Mouse (Mus musculus): ENCODE measurements around the gene Tmem94. TPM values are rescaled to one million over a fixed set of nuclear protein-coding genes. Genes with fewer than 3 reads are reported as not detected.
A peak's percentile ranks its signal among the peaks of the same experiment; 100 is the strongest.

Tmem94 gene
- polyA plus RNA-seq, 1 experiment from 2014 or later, result 22.9 TPM

DNA sequence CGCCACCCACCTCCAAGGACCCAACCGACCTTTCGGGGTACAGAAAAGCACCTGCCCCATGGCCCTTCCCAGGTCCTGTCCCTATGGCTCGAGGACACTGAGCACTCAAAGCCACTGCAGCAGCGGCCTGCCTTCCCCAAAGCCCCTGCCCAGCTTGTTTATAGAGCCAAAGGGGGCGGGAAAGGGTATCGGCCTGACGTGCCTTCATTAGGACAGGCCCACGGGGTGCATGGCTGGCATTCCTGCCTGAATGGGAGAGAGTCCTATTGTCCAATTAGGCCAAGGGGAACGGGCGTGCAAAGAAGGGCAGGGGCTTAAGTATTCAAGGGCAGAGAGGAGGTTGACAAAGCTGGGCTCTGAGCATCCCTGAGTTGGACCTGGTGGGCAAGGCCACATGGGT is 42.7 kb downstream of the Tmem94 start:
- 80% methylated on average over 11 of the region's 11 CpGs for WGBS (ENCODE audit: insufficient replicate concordance)
- Histone ChIP-seq H3K27ac (ENCODE audit: low read depth, low read length) (peak overlapping the region; percentile 82; the same call in 1 of the 2 replicates), H3K9ac (ENCODE audit: low read depth, low read length) (no peak overlapping the region), H3K4me1 (ENCODE audit: control insufficient read depth, insufficient read depth, low read length) (peaks cover 52% of the 10 kb centered on the region), H3K9me3 (replicated peaks; ENCODE audit: control insufficient read depth, low read length) (no peaks in the 10 kb centered on the region), H3K36me3 (ENCODE audit: control insufficient read depth, insufficient read depth, low read length) (peaks cover 25% of the 10 kb centered on the region), H3K4me3 (ENCODE audit: low read depth, low read length) (no peak overlapping the region), H3K4me2 (no peak overlapping the region), H3K27me3 (ENCODE audit: control insufficient read depth, insufficient read depth, low read length) (no peaks in the 10 kb centered on the region)
- no peak for ATAC-seq (replicated peaks; ENCODE audit: insufficient number of reproducible peaks, low FRiP score, low TSS enrichment)

DNA sequence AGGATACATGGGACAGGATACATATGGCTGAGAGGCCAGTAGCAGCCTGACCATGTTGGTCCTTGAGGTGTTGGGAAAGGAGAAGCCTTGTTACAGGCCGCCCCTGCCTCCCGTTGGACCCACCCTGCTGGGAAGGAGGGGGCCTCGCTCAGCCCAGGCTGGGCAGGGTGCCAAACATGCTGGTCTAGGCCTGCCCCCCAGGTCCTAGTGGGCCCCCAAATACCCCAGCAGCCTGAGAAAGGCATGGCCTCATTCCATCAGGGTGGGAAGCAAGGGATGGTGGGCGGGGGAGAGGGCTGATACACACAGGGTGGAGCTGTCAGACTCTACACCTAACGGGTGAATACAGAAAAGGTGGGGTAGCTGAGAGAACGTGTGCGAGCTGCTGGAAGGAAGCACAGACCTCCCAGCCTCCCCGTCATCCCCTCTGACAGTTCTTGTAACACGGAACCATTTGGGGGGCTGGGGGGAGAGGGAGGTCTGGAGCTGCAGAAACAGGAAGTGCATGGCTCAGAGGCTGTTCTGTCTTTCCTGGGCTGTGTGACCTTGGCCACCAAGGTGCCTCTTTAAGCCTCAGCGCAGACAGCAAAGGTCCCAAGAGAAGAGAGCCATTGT is 43.6 kb downstream of the Tmem94 start:
- Histone ChIP-seq H3K27me3 (ENCODE audit: control insufficient read depth, insufficient read depth, low read length) (no peaks in the 10 kb centered on the region), H3K4me3 (ENCODE audit: low read depth, low read length) (peak overlapping the region; percentile 22; the same call in 1 of the 2 replicates), H3K27ac (ENCODE audit: low read depth, low read length) (peak overlapping the region; percentile 82), H3K4me1 (ENCODE audit: control insufficient read depth, insufficient read depth, low read length) (peaks cover 52% of the 10 kb centered on the region), H3K36me3 (ENCODE audit: control insufficient read depth, insufficient read depth, low read length) (peaks cover 16% of the 10 kb centered on the region), H3K4me2 (peak overlapping the region; percentile 91), H3K9ac (ENCODE audit: low read depth, low read length) (peak overlapping the region; percentile 58), H3K9me3 (replicated peaks; ENCODE audit: control insufficient read depth, low read length) (no peaks in the 10 kb centered on the region)
- ATAC-seq (replicated peaks; ENCODE audit: insufficient number of reproducible peaks, low FRiP score, low TSS enrichment), result peak; percentile 8; the same call in 1 of the 2 replicates
- 41% methylated on average over 10 of the region's 10 CpGs for WGBS (ENCODE audit: insufficient replicate concordance)

DNA sequence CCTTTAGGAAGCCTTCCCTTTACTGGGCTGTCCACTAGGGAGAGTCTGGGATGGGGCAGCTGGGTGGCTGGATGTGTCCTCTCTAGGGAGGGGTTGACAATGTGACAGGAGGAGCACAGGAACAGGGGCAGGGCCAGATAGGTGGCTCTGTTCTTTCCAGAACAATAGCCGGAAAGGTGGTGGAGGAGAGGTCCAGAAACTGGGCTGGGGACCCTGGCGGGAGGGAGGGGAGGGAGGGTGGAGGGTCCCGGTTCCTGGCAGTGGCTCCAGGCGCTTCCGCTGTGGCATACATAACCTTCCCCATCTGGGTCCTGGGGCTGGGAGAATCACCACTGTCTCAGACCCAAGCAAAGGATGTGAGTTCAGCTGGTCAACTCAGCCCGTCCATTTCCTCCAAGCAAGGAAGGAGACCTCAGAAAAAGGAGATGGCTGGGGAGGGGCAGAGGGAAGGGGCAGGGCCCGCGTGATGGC is 44.1 kb downstream of the Tmem94 start:
- H3K27me3 ChIP-seq (ENCODE audit: control insufficient read depth, insufficient read depth, low read length), result no peaks in the 10 kb centered on the region
- ATAC-seq (replicated peaks; ENCODE audit: insufficient number of reproducible peaks, low FRiP score, low TSS enrichment), result no peak
- H3K4me2 ChIP-seq, result peak overlapping the region; percentile 91
- peak overlapping the region; percentile 82 for H3K27ac ChIP-seq (ENCODE audit: low read depth, low read length)
- peaks cover 55% of the 10 kb centered on the region for H3K4me1 ChIP-seq (ENCODE audit: control insufficient read depth, insufficient read depth, low read length)
- peak overlapping the region; percentile 22 for H3K4me3 ChIP-seq (ENCODE audit: low read depth, low read length)
- no peaks in the 10 kb centered on the region for H3K9me3 ChIP-seq (replicated peaks; ENCODE audit: control insufficient read depth, low read length)
- H3K36me3 ChIP-seq (ENCODE audit: control insufficient read depth, insufficient read depth, low read length), result peaks cover 15% of the 10 kb centered on the region
- WGBS (ENCODE audit: insufficient replicate concordance), result 60% methylated on average over 8 of the region's 8 CpGs
- peak overlapping the region; percentile 58; the same call in 1 of the 2 replicates for H3K9ac ChIP-seq (ENCODE audit: low read depth, low read length)

- peaks cover 8% of the 10 kb centered on the region for H3K36me3 ChIP-seq (ENCODE audit: control insufficient read depth, insufficient read depth, low read length)
- 60% methylated on average over 14 of the region's 14 CpGs for WGBS (ENCODE audit: insufficient replicate concordance)
- H3K9me3 ChIP-seq (replicated peaks; ENCODE audit: control insufficient read depth, low read length), result no peaks in the 10 kb centered on the region
Observed at GRCm38 (mm10) chr11:115810377-115810776, 45.1 kb downstream of the Tmem94 start.

GRCm38 (mm10) chr11:115811381-115812093 is 46.3 kb downstream of the Tmem94 start:
- no peak for ATAC-seq (replicated peaks; ENCODE audit: insufficient number of reproducible peaks, low FRiP score, low TSS enrichment)

More at GRCm38 (mm10) chr11:115810377-115810776, 45.1 kb downstream of the Tmem94 start:
- Histone ChIP-seq H3K27me3 (ENCODE audit: control insufficient read depth, insufficient read depth, low read length) (no peaks in the 10 kb centered on the region), H3K27ac (ENCODE audit: low read depth, low read length) (peak overlapping the region; percentile 82), H3K4me2 (peak overlapping the region; percentile 91), H3K4me3 (ENCODE audit: low read depth, low read length) (peak overlapping the region; percentile 89), H3K4me1 (ENCODE audit: control insufficient read depth, insufficient read depth, low read length) (peaks cover 56% of the 10 kb centered on the region), H3K9ac (ENCODE audit: low read depth, low read length) (peak overlapping the region; percentile 47)
- ATAC-seq (replicated peaks; ENCODE audit: insufficient number of reproducible peaks, low FRiP score, low TSS enrichment), result no peak

GRCm38 (mm10) chr11:115812095-115812494 is 46.9 kb downstream of the Tmem94 start:
- peak overlapping the region; percentile 81 for H3K9ac ChIP-seq (ENCODE audit: low read depth, low read length)
- no peak for ATAC-seq (replicated peaks; ENCODE audit: insufficient number of reproducible peaks, low FRiP score, low TSS enrichment)
- H3K27me3 ChIP-seq (ENCODE audit: control insufficient read depth, insufficient read depth, low read length), result no peaks in the 10 kb centered on the region
- peak overlapping the region; percentile 82; the same call in 1 of the 2 replicates for H3K27ac ChIP-seq (ENCODE audit: low read depth, low read length)
- peak overlapping the region; percentile 91 for H3K4me2 ChIP-seq
- H3K4me3 ChIP-seq (ENCODE audit: low read depth, low read length), result peak overlapping the region; percentile 89
- H3K36me3 ChIP-seq (ENCODE audit: control insufficient read depth, insufficient read depth, low read length), result peaks cover 4% of the 10 kb centered on the region
- 24% methylated on average over 7 of the region's 7 CpGs for WGBS (ENCODE audit: insufficient replicate concordance)
- H3K9me3 ChIP-seq (replicated peaks; ENCODE audit: control insufficient read depth, low read length), result no peaks in the 10 kb centered on the region
- H3K4me1 ChIP-seq (ENCODE audit: control insufficient read depth, insufficient read depth, low read length), result peaks cover 61% of the 10 kb centered on the region

More at GRCm38 (mm10) chr11:115811381-115812093, 46.3 kb downstream of the Tmem94 start:
- peak overlapping the region; percentile 89 for H3K4me3 ChIP-seq (ENCODE audit: low read depth, low read length)
- 70% methylated on average over 20 of the region's 20 CpGs for WGBS (ENCODE audit: insufficient replicate concordance)
- peaks cover 61% of the 10 kb centered on the region for H3K4me1 ChIP-seq (ENCODE audit: control insufficient read depth, insufficient read depth, low read length)
- H3K9ac ChIP-seq (ENCODE audit: low read depth, low read length), result peak overlapping the region; percentile 81
- 0 out of 2 replicates have a peak overlapping the region, but pooled peaks have one; percentile 82 for H3K27ac ChIP-seq (ENCODE audit: low read depth, low read length)
- H3K27me3 ChIP-seq (ENCODE audit: control insufficient read depth, insufficient read depth, low read length), result no peaks in the 10 kb centered on the region
- peaks cover 7% of the 10 kb centered on the region for H3K36me3 ChIP-seq (ENCODE audit: control insufficient read depth, insufficient read depth, low read length)
- H3K4me2 ChIP-seq, result peak overlapping the region; percentile 91
- no peaks in the 10 kb centered on the region for H3K9me3 ChIP-seq (replicated peaks; ENCODE audit: control insufficient read depth, low read length)

DNA sequence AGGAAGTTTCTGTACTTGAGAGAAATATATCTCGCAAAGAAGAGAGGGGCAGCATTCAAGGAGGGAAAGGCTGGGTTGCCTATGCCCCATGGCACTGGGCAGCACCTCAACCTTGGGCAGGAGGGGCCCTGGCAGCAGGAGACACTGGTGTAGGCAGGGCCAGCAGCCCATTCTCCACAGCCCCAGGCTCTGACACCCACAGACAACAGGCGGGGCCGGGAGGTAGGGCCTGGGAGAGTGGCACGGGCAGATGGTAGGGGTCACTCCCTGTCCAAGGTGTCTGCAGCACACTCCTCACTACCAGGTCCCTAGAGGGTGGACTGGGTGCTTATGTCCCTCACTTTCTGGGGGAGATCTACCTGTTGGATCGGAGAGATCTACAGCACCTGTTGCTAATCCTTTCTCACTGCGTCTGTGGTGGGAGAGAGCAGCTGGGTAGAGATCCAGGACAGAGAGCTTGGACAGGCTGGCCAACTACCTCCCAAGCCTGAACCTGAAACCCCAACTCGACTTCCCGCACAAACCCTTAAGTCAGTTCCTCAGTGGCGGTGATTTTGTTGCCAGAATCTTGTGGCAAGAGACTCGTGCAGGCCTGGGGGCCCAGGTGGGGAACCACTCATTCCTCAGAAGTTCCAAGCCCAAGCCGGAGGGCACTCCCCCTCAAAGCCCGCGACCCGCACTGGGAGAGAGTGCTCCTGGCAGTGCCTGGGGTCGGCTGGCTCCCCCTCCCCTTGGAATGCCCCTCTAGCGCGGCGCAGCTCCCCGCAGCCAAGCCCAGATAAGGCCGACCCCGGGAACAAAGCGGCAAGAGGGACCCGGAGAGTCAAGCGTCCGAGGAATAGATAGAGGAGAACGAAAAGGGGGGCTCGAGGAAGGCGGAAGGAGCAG is 47.5 kb downstream of the Tmem94 start:
- Histone ChIP-seq H3K27ac (ENCODE audit: low read depth, low read length) (peak overlapping the region; percentile 82), H3K4me3 (ENCODE audit: low read depth, low read length) (peak overlapping the region; percentile 89), H3K4me1 (ENCODE audit: control insufficient read depth, insufficient read depth, low read length) (peaks cover 59% of the 10 kb centered on the region), H3K9me3 (replicated peaks; ENCODE audit: control insufficient read depth, low read length) (no peaks in the 10 kb centered on the region), H3K27me3 (ENCODE audit: control insufficient read depth, insufficient read depth, low read length) (no peaks in the 10 kb centered on the region), H3K36me3 (ENCODE audit: control insufficient read depth, insufficient read depth, low read length) (peaks cover 6% of the 10 kb centered on the region; the same call in 1 of the 2 replicates), H3K9ac (ENCODE audit: low read depth, low read length) (peak overlapping the region; percentile 81), H3K4me2 (peak overlapping the region; percentile 91)
- peak; percentile 32; the same call in 1 of the 2 replicates for ATAC-seq (replicated peaks; ENCODE audit: insufficient number of reproducible peaks, low FRiP score, low TSS enrichment)
- 2% methylated on average over 28 of the region's 28 CpGs for WGBS (ENCODE audit: insufficient replicate concordance)

Data from heart, embryonic 11.5 days (tissue).